Mouse (Mus musculus) gastrocnemius, postnatal 14 days (tissue): ENCODE measurements around the gene Sfr1. TPM values are rescaled to one million over a fixed set of nuclear protein-coding genes. Genes with fewer than 3 reads are reported as not detected.

Source experiments
- DNase-seq: peaks from one replicate; pipeline ENCODE4 v3.0.0; 2021; ENCODE audit warnings: mixed read lengths
- intact Hi-C: fragments of 180-260 bp; cut with DNase I; formaldehyde crosslinking; loops from one replicate; pipeline ENCODE4 v1.15.1; 2025; ENCODE audit warnings: low total_unique reads
- long read RNA-seq, 2 experiments: library from polyadenylated mRNA; stranded (forward); transcript quantifications; one replicate each; pipeline ENCODE4 v2.0.0; 2021
- total RNA-seq, 2 experiments: library from RNA; stranded (reverse); gene quantifications; 2 replicates each; pipeline ENCODE4 v1.2.3; 2021

Sfr1 gene
- total RNA-seq, result 10 to 100 TPM; 75.8 to 80.2 TPM
- long read RNA-seq, experiment 1, transcript Sfr1-201 (4 exons, 1,657 nt), result major isoform, 54 of 88 reads
- long read RNA-seq, experiment 1, partial matches to known transcripts, result 1 of 88 reads
- long read RNA-seq, experiment 1, other reads (novel, unspliced or antisense), result 33 of 88 reads
- long read RNA-seq, experiment 2, transcript Sfr1-201 (4 exons, 1,657 nt), result major isoform, 44 of 74 reads
- long read RNA-seq, experiment 2, partial matches to known transcripts, result 1 of 74 reads
- long read RNA-seq, experiment 2, other reads (novel, unspliced or antisense), result 29 of 74 reads

DNA sequence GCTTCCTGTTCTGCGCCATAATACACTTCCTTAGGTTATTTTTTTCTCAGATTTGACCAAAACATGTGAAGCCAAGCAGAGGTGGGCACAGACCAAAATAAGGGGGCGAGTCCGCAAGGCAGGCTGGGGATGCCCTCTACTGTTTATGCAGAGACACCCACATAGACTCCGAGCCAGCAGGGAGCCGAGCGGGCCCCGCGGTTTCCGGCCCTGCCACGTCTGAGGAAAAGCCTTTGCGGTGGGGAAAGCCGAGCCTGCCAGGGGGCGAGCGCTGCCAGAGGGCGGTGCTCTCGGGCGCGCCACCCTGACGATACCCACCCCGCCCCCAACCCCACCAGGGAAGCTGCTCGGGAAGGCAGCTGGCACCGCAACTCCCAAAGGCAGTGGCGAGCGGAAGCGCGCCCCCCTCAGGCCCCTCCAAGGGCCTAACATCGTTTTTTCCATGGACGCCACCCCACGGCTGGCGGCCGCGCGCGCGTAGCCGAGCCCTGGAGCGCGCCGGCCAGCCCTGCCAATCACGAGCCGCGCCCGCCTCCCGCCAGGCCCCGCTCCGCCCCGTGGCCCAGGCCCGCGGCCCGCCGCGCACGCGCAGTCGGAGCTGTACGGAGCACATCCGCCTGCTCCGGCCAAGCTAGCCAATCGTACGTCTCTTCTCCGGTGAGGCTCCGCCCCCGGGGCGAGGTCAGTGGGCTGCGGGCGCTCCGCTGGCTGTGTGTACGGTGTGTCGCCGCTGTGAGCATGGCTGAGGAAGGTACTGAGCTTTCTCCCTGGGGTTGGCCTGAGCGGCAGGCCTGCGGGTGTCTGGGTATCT is at the start of gene Sfr1:
Gene Sfr1 (plus strand): TSS at position 612 of the 811 bp plus-strand sequence.
- intact Hi-C loops, result no loop called here
- peak; percentile 100 for DNase-seq

DNA sequence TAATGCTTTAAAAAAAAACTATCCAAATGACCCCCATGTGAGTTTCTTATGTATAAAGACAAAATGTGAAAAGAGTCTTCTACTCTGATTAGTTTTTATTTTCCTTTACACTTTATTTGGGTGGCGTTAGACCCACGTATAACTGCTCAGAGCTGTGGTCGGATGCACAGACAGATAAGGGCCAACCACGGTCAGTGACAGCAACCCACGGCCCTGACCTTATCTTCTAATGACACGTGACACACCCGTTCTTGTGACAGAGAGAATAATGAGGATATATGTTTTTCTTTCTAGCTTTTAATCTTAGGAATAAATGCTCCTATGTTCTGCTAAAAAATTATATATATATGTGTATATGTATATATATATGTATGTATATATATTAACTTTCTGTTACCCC is 41.9 kb upstream of the Sfr1 start:
- intact Hi-C loops, result no loop called here
- no peak for DNase-seq

DNA sequence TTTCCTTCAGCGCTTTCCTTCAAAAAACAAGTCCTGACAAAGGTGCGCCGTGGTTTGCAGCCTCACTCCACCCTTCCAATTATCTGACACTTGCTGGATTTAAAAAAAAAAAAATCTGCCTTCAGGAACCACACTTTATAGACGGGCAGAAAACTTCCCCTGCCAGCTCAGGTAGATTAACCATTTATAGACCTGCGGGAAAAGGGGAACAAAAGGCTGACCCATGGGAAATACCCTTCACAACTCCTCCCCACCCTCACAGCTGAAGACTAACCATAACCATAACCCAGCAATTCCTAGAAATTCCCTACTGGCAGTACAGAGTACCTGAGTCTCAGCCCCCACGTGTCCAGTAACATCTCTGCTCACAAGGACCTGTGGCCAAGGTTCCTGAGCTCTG is 39.5 kb upstream of the Sfr1 start, which contains the start of gene Col17a1:
Gene Col17a1 (minus strand): TSS at position 101 of the 400 bp plus-strand sequence.
- intact Hi-C loops, result no loop called here
- no peak for DNase-seq

DNA sequence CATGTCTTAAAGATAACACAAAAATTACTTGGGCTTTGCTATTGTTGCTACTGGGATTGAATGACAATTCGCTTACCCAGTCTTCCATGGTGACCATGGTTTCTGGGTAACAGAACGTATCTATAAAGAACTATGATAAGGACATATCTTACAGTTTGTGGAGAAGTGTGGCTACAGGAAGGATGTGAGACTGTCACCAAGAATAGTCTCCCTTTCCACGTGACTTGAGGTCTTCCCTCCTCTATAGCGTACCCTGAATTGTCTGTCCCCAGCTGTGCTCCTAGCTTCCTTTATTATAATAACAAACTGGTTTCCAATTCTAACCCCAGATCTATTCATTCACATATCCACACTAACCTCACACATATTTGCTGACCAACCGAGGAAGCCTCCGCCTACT is 35.8 kb upstream of the Sfr1 start:
- intact Hi-C loops, result no loop called here
- DNase-seq, result no peak

DNA sequence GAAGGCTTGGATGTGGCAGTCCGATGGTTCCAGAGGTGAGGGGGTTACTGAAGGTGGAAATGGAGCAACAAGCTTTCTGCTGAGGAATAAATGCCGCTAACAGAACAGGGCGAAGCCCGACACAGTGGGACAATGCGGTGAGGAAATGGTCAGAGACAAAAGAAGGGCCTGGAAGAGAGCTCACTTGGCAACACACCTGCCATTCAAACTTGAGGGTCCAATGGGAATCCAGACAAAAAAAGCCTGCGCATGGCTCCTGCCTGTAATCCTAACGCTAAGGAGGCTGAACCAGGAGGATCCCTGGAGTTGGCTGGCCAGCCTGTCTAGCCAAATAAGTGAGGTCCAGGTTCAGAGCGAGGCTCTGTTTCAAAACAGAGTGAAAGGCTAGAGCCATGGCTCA is 35.1 kb upstream of the Sfr1 start:
- intact Hi-C loops, result no loop called here
- no peak for DNase-seq

- DNase-seq, result no peak
- intact Hi-C loops, result no loop called here
Observed at GRCm38 (mm10) chr19:47697067-47697466, 34.4 kb upstream of the Sfr1 start.

DNA sequence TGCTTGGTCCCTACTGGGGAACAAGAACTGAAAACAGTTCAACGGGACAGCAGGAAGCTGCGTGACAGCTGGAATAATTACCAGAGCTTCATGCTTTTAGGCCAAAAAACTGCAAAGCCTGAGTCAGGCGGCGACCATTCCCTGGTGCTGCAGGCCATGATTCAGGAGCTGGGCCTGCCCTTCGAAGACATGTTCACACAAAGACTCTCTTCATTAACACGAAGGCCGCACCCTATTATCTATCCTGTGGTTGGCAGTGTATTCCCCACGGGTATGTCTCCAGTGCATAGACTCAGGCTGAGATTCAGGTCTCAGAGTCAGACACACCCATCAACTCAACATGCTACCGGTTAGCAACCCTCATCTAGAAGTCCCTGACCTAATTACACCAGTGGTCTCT is 33.2 kb upstream of the Sfr1 start:
- no peak for DNase-seq
- intact Hi-C loops, result no loop called here

GRCm38 (mm10) chr19:47699743-47700142 is 31.7 kb upstream of the Sfr1 start:
- no peak for DNase-seq
- intact Hi-C loops, result no loop called here

- intact Hi-C loops, result no loop called here
- no peak for DNase-seq
Observed at GRCm38 (mm10) chr19:47700509-47700908, 31.0 kb upstream of the Sfr1 start.

DNA sequence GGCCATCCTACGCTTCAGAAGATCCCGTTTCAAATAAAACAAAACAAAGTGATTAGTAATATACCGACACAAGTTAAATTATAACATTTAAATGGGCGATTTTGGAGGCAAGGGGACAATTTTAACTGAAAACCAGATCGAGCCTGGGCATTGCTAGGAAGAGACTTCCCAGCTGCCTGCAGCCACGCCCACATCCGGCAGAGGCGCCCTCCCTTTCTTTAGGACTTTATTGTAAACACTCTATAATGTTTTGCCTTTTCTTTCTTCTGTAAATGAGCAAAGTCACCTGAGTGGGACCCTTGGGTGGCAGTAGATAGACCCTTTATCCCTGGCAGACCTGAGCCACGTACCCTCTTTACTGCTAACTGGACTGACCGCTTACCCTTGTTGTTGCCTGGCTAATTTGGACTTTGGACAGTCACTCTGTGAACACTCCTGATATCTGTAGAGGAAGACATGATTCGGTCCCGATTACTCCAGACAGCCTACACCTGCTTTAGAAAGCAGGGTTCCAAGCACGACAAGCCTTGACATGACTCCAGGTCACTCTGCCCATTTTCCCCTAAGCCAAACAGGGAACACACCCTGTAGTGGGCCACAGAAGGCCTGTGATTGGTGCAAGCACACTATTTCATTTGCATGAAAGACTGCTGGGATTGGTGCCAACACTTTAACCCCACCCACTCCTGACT is 26.3 kb upstream of the Sfr1 start:
- DNase-seq, result no peak
- intact Hi-C loops, result no loop called here

DNA sequence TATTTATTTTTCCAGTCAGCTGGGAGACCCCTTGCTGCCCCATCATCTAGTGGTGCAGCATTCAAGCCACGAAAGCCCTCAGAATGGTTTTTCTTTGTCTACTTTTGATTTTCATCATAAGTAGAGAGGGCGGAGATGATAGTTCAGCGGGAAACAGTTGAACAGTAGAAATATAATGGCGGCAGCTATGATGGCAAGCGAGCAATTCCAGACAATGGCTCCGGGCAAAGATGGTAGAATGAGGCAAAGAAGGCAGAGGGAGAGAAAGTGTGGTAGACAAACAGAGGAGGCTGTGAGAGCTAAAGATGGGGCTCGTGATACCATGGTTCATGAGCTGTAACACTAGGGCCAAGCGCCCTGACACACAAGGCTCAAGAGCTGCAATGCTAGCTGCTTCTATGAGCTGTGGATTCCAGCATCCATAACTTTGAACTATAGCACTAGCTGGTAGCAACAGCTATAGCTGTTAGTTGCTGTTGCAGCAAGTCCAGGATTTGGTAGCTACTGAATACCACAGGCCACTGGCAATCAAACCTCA is 25.6 kb upstream of the Sfr1 start:
- no peak for DNase-seq
- intact Hi-C loops, result no loop called here

- intact Hi-C loops, result no loop called here
- no peak for DNase-seq
Observed at GRCm38 (mm10) chr19:47710376-47710775, 21.1 kb upstream of the Sfr1 start.

DNA sequence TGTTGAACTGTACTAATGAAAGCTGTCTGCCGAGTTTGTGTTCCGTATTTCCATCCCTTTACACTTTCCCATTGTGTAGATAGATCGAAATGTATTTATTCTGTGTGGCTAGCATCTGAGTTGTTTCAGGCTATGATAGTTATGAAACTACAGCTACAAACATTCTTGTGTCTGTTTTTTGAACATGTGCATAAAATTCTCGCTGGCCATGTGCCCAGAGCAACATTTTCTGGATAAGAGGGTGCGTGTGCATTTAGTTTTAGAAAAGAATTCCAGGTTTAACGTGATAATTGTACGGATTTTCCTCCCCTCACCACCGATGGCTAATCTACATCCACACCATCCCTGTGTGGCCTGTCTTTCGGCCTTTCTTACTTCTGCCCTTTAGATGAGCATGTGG is 18.0 kb upstream of the Sfr1 start:
- intact Hi-C loops, result no loop called here
- DNase-seq, result no peak

DNA sequence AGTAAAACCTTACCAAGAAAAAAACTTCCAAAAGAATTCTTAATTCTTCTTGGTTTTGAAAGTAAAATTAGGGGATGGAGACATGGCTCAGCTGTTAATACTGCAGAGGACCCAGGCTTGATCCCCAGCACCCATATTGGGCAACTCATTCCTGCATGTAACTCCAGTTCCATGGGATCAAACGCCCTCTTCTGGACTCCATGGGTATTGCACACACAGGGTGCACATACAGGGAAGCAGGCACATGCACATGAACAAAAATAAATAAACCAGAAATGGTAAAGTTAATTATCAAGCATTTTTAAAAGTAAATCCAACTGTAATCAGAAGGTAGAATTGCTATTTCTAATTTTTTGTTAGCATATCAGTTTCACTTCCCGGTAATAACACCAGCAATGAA is 15.3 kb upstream of the Sfr1 start:
- no peak for DNase-seq
- intact Hi-C loops, result no loop called here

- no peak for DNase-seq
- intact Hi-C loops, result no loop called here
Observed at GRCm38 (mm10) chr19:47719147-47719546, 12.3 kb upstream of the Sfr1 start.

DNA sequence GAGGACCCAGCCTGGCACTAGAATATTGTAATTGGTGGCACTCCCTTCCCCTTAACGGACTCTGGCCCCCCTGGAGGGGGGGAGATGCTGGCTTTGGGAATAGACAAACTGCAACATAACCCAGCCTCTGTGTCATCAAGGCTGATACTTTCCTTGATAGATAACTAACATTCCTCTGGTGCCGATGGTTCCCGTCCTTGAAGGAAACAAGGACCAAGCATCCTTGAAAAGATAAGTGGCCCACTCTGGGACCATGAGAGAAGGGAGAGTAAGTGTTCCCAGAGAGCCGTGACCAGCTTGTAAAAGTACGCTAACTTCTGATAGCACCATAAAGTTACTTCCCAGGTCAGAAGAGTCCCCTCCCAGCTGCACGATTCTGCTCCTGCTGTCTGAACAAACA is 9.0 kb upstream of the Sfr1 start:
- DNase-seq, result no peak
- intact Hi-C loops, result loop anchor here (10.0 kb wide), 1 partner anchor 58 kb away; no protein-coding TSS in a partner anchor

DNA sequence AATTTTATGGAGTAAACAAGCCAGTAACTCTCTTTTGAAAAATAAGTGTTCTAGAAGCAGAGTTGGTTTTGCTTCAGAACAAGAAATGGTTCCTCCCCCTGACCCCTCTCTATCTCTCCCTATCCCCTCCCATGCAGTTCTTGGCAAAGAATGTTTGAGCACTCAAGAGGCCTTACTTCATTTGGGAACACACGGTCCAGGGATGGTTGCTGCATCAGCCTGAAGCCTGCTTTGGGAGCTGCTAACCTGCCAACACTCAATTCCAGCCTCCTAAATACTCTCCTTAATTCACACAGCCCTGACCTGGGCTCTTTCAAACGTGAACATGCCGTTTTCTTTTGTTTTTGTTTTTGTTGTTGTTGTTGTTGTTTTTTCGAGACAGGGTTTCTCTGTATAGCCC is 6.6 kb upstream of the Sfr1 start:
- intact Hi-C loops, result loop anchor here (10.0 kb wide), 1 partner anchor 60 kb away; no protein-coding TSS in a partner anchor
- no peak for DNase-seq

DNA sequence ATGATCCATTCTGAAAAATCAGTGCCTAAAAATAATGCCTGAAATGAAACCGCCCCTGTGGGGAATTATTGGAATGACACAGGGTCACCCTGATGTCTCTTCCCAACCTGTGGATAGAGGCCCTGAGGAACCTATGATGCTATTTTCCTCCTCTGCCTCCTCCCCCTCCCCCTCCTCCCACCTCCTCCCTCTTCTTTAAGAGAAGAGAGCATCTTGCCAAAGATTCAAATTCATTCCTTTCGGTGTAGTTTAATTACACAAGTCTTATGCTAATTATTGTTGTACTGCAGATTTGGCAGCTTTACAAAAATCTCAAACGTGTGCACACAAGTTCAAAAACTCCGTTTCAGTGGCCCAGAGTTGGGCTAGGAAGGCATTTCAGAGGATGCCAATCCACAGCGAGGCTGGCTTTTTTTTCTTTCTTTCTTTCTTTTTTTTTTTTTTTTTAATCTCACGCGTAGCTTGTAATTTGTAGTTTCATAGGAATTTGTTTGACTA is 5.8 kb upstream of the Sfr1 start:
- intact Hi-C loops, result loop anchor here (10.0 kb wide), 1 partner anchor 61 kb away; no protein-coding TSS in a partner anchor
- no peak for DNase-seq

- DNase-seq, result peak; percentile 73
- intact Hi-C loops, result no loop called here
Observed at GRCm38 (mm10) chr19:47730691-47731070, 801 bp upstream of the Sfr1 start.

DNA sequence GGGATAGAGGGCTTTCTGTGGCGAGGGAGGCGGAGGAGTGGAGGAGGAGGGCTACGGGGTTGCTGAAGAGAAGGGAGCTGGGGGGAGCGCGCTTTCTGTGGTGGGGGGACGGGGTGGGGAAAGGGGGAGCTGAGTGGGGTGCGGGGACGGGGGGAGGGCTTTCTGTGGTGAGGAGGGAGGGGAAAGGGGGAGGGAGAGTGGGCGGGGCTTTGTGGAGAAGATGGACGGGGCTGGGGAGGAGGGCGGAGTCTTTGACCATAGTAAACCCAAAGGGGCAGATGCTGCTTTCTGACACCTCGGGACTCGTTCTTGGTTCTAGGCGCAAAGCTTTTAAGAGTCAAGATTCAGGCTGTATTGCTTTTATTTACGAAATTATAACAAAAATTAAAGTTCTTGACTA is 449 bp downstream of the Sfr1 start:
- intact Hi-C loops, result no loop called here
- peak; percentile 76 for DNase-seq
